Mouse (Mus musculus) bone marrow, adult 2 months (tissue): ENCODE results near the gene Bcl7a. TPM values are rescaled to one million over a fixed set of nuclear protein-coding genes. Genes with fewer than 3 reads are reported as not detected.

Experiments used
- H3K27ac ChIP-seq: fragments of 200-500 bp; 2 replicates; pipeline ENCODE4 v1.5.1; 2012; ENCODE audit warnings: low read depth, mild to moderate bottlenecking, control low read depth, inconsistent platforms, low read length; ENCODE audit not compliant: control insufficient read depth, poor library complexity, insufficient read depth
- H3K4me1 ChIP-seq: fragments of 200-500 bp; 2 replicates; pipeline ENCODE4 v1.6.1; 2011; ENCODE audit warnings: low read length; ENCODE audit not compliant: control insufficient read depth, insufficient read depth
- H3K4me3 ChIP-seq: fragments of 200-500 bp; replicated peaks from 2 replicates; pipeline ENCODE3; 2011; ENCODE audit warnings: mild to moderate bottlenecking, low read depth, low read length, control low read depth; ENCODE audit not compliant: control insufficient read depth
- CTCF ChIP-seq: fragments of 200-500 bp; IDR thresholded peaks from 2 replicates; pipeline ENCODE4 v1.5.1; 2011; ENCODE audit warnings: low read length, control low read depth; ENCODE audit not compliant: control insufficient read depth, insufficient read depth
- POLR2A ChIP-seq: fragments of 200-500 bp; IDR thresholded peaks from 2 replicates; pipeline ENCODE4 v1.6.1; 2011; ENCODE audit warnings: low read depth, mild to moderate bottlenecking, control low read depth, low read length, borderline replicate concordance; ENCODE audit not compliant: control insufficient read depth
- WGBS: fragments of 180-500 bp; shearing (Covaris S2); methylation state at CpG from one replicate; pipeline ENCODE4 v1.1.7; 2018; 5-methylcytosine and 5-hydroxymethylcytosine counted together
- polyA plus RNA-seq: library from polyadenylated mRNA; stranded (reverse); fragments of >200 nt; gene quantifications from 2 replicates; pipeline ENCODE4 v1.2.4, GENCODE M21; 2011; ENCODE audit warnings: low replicate concordance; ENCODE audit not compliant: missing spikeins, insufficient read depth, insufficient read length

The Bcl7a gene
- polyA plus RNA-seq, 1 experiment: 30.6 TPM

DNA sequence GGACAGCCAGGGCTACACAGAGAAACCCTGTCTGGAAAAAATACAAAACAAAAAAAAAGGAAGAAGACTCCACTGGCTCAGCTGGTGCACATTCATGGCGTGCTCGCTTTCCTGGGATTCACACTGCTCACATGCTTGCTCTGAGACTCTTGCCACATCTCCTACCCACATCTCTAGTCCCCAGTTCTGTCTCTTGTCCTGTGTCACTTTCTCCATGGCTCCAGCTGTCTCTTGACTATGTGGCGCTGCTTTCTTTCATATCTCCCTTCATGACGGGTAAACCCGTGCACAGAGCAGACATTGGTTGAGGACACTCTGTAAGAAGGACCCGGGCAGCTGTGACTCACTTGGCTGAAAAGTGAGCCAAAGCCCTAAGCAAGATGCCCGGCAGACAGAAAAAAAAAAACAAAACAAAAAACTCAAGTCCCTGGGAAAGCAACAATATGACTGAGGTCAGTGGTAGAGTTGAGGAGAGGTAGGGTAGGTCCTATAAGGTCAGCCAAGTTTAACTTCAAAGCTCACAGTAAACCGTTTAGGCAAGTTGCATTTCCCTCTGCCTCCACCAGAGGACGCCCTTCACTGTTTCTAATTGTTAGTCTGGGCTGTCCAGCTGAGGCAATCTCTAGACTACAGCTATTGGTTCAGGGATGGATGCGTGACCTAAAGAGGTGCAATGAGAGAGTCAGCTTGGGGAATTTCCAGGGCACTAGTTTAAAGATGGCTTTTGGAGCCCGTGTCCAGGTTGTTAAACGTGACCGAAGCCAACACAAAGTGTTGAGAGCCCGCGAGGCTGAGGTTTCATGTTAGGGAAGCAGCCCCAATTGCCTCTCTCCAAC lies 33.7 kb downstream of the Bcl7a start:
- H3K4me3 ChIP-seq: no peak overlapping the region
- H3K4me1 ChIP-seq: peaks cover 4% of the 10 kb centered on the region
- TF ChIP-seq CTCF (peak; percentile 82), POLR2A (no peak)
- 39% methylated on average over 15 of the region's 15 CpGs for WGBS
- no peak overlapping the region for H3K27ac ChIP-seq

GRCm38 (mm10) chr5:123378712-123379111 lies 35.1 kb downstream of the Bcl7a start:
- 72% methylated on average over 9 of the region's 9 CpGs for WGBS
- TF ChIP-seq POLR2A (no peak), CTCF (no peak)
- H3K4me1 ChIP-seq: peaks cover 4% of the 10 kb centered on the region
- no peak overlapping the region for H3K27ac ChIP-seq
- H3K4me3 ChIP-seq: no peak overlapping the region

DNA sequence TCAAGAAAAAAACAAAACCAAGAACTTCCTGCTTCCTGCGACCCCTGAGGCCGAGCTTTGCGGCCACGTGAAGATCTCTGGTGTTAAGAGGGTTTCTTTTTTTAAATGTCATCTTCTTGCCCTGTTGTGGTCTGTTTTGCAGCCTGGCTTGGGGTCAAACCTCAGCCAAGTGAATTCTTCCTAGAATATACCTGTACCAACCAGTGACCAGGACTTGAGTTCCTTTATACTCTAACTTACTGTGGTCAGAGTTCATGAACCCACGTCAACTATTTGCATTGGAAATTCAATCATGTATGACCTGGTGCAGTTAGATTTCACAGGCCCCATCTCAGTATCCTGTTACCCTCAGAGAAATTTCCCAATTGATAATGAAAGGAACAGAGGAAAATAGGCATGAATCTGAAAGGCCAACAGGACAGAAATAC lies 35.9 kb downstream of the Bcl7a start:
- Histone ChIP-seq H3K4me1 (peaks cover 4% of the 10 kb centered on the region), H3K4me3 (no peak overlapping the region), H3K27ac (no peak overlapping the region)
- WGBS: 6% methylated on average over 5 of the region's 5 CpGs
- TF ChIP-seq CTCF (no peak), POLR2A (no peak)

GRCm38 (mm10) chr5:123381968-123382367 lies 38.3 kb downstream of the Bcl7a start:
- WGBS: 7% methylated on average over 20 of the region's 20 CpGs
- H3K27ac ChIP-seq: peak overlapping the region; percentile 62

DNA sequence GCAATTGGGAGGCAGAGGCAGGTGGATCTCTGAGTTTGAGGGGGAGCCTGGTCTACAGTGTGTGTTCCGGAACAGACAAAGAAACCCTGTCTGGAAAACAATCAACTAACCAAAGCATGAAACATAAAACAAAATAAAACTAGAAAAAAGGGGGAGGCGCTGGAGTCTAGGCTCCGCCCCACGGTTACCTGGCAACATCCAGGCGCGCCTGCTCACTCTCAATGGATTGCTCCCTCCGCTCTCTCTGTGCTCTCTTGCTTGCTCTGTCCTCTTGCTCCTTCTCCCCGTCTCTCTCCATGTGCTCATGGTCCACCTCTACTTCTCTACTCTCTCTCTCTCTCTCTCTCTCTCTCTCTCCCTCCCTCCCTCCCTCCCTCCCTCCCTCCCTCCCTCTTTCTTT lies 39.1 kb downstream of the Bcl7a start:
- Histone ChIP-seq H3K27ac (peak overlapping the region; percentile 39; the same call in 1 of the 2 replicates), H3K4me3 (no peak overlapping the region), H3K4me1 (peaks cover 1% of the 10 kb centered on the region)
- no peak for TF ChIP-seq CTCF
- no peak for TF ChIP-seq POLR2A
- WGBS: 72% methylated on average over 8 of the region's 8 CpGs

More at GRCm38 (mm10) chr5:123381968-123382367, 38.3 kb downstream of the Bcl7a start:
- TF ChIP-seq CTCF: no peak
- TF ChIP-seq POLR2A: no peak
- H3K4me1 ChIP-seq: peaks cover 4% of the 10 kb centered on the region
- H3K4me3 ChIP-seq: peak overlapping the region; percentile 47

GRCm38 (mm10) chr5:123388452-123388851 lies 44.8 kb downstream of the Bcl7a start:
- no peak overlapping the region for H3K27ac ChIP-seq
- TF ChIP-seq POLR2A (no peak), CTCF (no peak)
- 13% methylated on average over 3 of the region's 3 CpGs for WGBS
- H3K4me3 ChIP-seq: no peak overlapping the region
- H3K4me1 ChIP-seq: peaks cover 1% of the 10 kb centered on the region; the same call in 1 of the 2 replicates

- H3K4me1 ChIP-seq: peaks cover 3% of the 10 kb centered on the region
- 33% methylated on average over 17 of the region's 17 CpGs for WGBS
- H3K27ac ChIP-seq: no peak overlapping the region
- H3K4me3 ChIP-seq: no peak overlapping the region
- no peak for TF ChIP-seq CTCF
- TF ChIP-seq POLR2A: no peak
These were observed 47.2 kb downstream of the Bcl7a start for GRCm38 (mm10) chr5:123390536-123391441.

DNA sequence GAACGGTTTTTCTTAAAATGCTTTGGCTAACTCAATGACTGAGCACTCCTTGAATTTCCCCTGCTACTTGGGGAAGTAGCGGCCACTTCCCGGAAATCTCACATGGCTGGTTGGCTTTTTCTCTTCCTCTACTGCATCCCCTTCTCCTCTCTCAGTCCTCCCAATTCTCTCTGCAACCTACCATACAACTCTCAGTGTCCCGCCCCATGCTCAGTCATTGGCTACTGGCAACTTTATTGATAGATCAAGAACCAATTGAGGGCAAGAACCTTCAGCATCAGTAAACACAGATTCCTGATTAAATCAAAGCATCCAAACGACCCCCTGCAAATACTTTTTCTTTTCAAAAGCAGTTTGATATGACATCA lies 47.8 kb downstream of the Bcl7a start:
- Histone ChIP-seq H3K4me3 (no peak overlapping the region), H3K4me1 (peaks cover 3% of the 10 kb centered on the region), H3K27ac (no peak overlapping the region)
- TF ChIP-seq CTCF: no peak
- TF ChIP-seq POLR2A: no peak
- WGBS: 17% methylated on average over 5 of the region's 5 CpGs

- Histone ChIP-seq H3K4me1 (peaks cover 3% of the 10 kb centered on the region; the same call in 1 of the 2 replicates), H3K4me3 (peak overlapping the region; percentile 68), H3K27ac (peak overlapping the region; percentile 87)
- TF ChIP-seq CTCF (no peak), POLR2A (no peak)
- 11% methylated on average over 5 of the region's 5 CpGs for WGBS
These were observed 50.2 kb downstream of the Bcl7a start for GRCm38 (mm10) chr5:123393786-123394302.
